13 mouse cellular contexts compared by ENCODE assay signal in genomic region chr14:24510218-24510617, GRCm38 (mm10). TPM values are rescaled to one million over a fixed set of nuclear protein-coding genes. Genes with fewer than 3 reads are reported as not detected.
A peak's percentile ranks its signal among the peaks of the same experiment; 100 is the strongest.
DNase-seq lines count a peak whose midpoint lies in the region; ATAC-seq and TF ChIP-seq lines count a peak whose summit lies in the region.
"Had no signal": no experiment of that assay in that cellular context is flagged by ENCODE, and none has a peak within 500 bp of the region (broad histone marks: within the 10 kb centered on the region; RNA-seq: fewer than 3 reads in every experiment).

No protein-coding gene starts in this region.

- no peak overlapping the region for H3K4me2 ChIP-seq in forebrain, embryonic 11.5 days (ENCODE audit: low read depth, low read length, severe bottlenecking)
- no peak overlapping the region for H3K4me2 ChIP-seq in forebrain, embryonic 14.5 days (ENCODE audit: low read length)
- H3K4me2 ChIP-seq: liver, embryonic 15.5 days; stomach, embryonic 15.5 days had no signal

- no peaks in the 10 kb centered on the region for H3K79me2 ChIP-seq in liver, adult 2 months (ENCODE audit: control insufficient read depth, insufficient read depth, low read length)

- H3K4me1 ChIP-seq in forebrain, embryonic 11.5 days (replicated peaks; ENCODE audit: control insufficient read depth, insufficient read depth, low read length), result peaks cover 11% of the 10 kb centered on the region; the same call in 1 of the 2 replicates
- peaks cover 17% of the 10 kb centered on the region for H3K4me1 ChIP-seq in forebrain, embryonic 14.5 days (ENCODE audit: control insufficient read depth, insufficient read depth, low read length)
- H3K4me1 ChIP-seq in liver, adult 2 months (ENCODE audit: control insufficient read depth, insufficient read depth, low read length), result no peaks in the 10 kb centered on the region
- peaks cover 31% of the 10 kb centered on the region for H3K4me1 ChIP-seq in E14TG2a.4 (replicated peaks; ENCODE audit: low read depth, low read length)
- H3K4me1 ChIP-seq: liver, embryonic 15.5 days had no signal

- no peak for TF ChIP-seq POLR2A in liver, adult 2 months (IDR thresholded peaks at IDR 0.05; ENCODE audit: extremely low read depth, insufficient read depth, low read length)
- no peak for TF ChIP-seq POLR2A in brain, embryonic 14.5 days (IDR thresholded peaks at IDR 0.05; ENCODE audit: borderline replicate concordance, extremely low read depth, insufficient read depth, insufficient read length, poor library complexity, severe bottlenecking)

- no peak overlapping the region for H3K4me3 ChIP-seq in forebrain, embryonic 11.5 days (ENCODE audit: low read depth, low read length)
- no peak overlapping the region for H3K4me3 ChIP-seq in forebrain, embryonic 14.5 days (ENCODE audit: low read depth, low read length)
- no peak overlapping the region for H3K4me3 ChIP-seq in liver, adult 2 months (ENCODE audit: insufficient read depth, low read depth, low read length)
- no peak overlapping the region for H3K4me3 ChIP-seq in E14TG2a.4 (replicated peaks; ENCODE audit: low read length)
- H3K4me3 ChIP-seq: liver, embryonic 15.5 days; stomach, embryonic 15.5 days had no signal

- H3K36me3 ChIP-seq in forebrain, embryonic 11.5 days (ENCODE audit: control insufficient read depth, insufficient read depth, low read length), result no peaks in the 10 kb centered on the region
- H3K36me3 ChIP-seq in forebrain, embryonic 14.5 days (ENCODE audit: control insufficient read depth, insufficient read depth, low read length), result no peaks in the 10 kb centered on the region
- H3K36me3 ChIP-seq in liver, adult 2 months (ENCODE audit: control insufficient read depth, insufficient read depth, low read length), result no peaks in the 10 kb centered on the region
- H3K36me3 ChIP-seq in E14TG2a.4 (ENCODE audit: insufficient read depth, low read length), result no peaks in the 10 kb centered on the region
- H3K36me3 ChIP-seq: liver, embryonic 15.5 days; stomach, embryonic 15.5 days had no signal

- WGBS in forebrain, embryonic 11.5 days, result 97% methylated on average over 1 of the region's 1 CpGs
- 100% methylated on average over 1 of the region's 1 CpGs for WGBS in forebrain, embryonic 14.5 days
- WGBS in liver, adult 2 months, result 98% methylated on average over 1 of the region's 1 CpGs

- H3K27ac ChIP-seq in forebrain, embryonic 11.5 days (ENCODE audit: low read depth, low read length), result no peak overlapping the region
- no peak overlapping the region for H3K27ac ChIP-seq in forebrain, embryonic 14.5 days (ENCODE audit: low read depth, low read length)
- H3K27ac ChIP-seq in liver, adult 2 months (replicated peaks; ENCODE audit: insufficient read depth, low read depth, low read length), result no peak overlapping the region
- H3K27ac ChIP-seq: liver, embryonic 15.5 days; stomach, embryonic 15.5 days had no signal

- peak; percentile 65 for DNase-seq in forebrain, embryonic 11.5 days (ENCODE audit: low spot score)
- DNase-seq in forebrain, embryonic 14.5 days (ENCODE audit: low spot score), result no peak
- no peak for DNase-seq in liver, adult 2 months (ENCODE audit: extremely low read depth, low read depth, low spot score)
- DNase-seq in liver (no peak), adipocyte (ENCODE audit: low spot score) (no peak)
- no peak for DNase-seq in brain, embryonic 14.5 days (ENCODE audit: low read depth)
- no peak for DNase-seq in embryo, embryonic 10.5 days (ENCODE audit: low spot score)
- DNase-seq: adrenal gland, postnatal 10 days; heart, postnatal 4 days; kidney, adult 11 months had no signal

- TF ChIP-seq CTCF in liver, adult 2 months (IDR thresholded peaks at IDR 0.05; ENCODE audit: low read depth, low read length), result peak; percentile 23; the same call in 1 of the 2 replicates
- TF ChIP-seq CTCF in E14TG2a.4 (conservative IDR thresholded peaks at IDR 0.05; ENCODE audit: low read length), result peak; percentile 69
- peak; percentile 39; the same call in 1 of the 2 replicates for TF ChIP-seq CTCF in brain, embryonic 14.5 days (IDR thresholded peaks at IDR 0.05; ENCODE audit: borderline replicate concordance, extremely low read depth, insufficient read depth, insufficient read length)

- no peaks in the 10 kb centered on the region for H3K27me3 ChIP-seq in forebrain, embryonic 11.5 days (ENCODE audit: control insufficient read depth, insufficient read depth, low read length)
- no peaks in the 10 kb centered on the region for H3K27me3 ChIP-seq in forebrain, embryonic 14.5 days (replicated peaks; ENCODE audit: control insufficient read depth, insufficient read depth, low read length)
- no peaks in the 10 kb centered on the region for H3K27me3 ChIP-seq in liver, adult 2 months (ENCODE audit: control insufficient read depth, insufficient read depth, low read length)
- peaks cover 27% of the 10 kb centered on the region for H3K27me3 ChIP-seq in E14TG2a.4 (ENCODE audit: insufficient read depth, low read length)
- H3K27me3 ChIP-seq: stomach, embryonic 15.5 days had no signal

- ATAC-seq in forebrain, embryonic 11.5 days (replicated peaks; ENCODE audit: low FRiP score), result no peak
- ATAC-seq in forebrain, embryonic 14.5 days, result no peak

- H3K9me3 ChIP-seq in forebrain, embryonic 11.5 days (ENCODE audit: control insufficient read depth, low read length), result peaks cover 6% of the 10 kb centered on the region; the same call in 1 of the 2 replicates
- 0 out of 2 replicates have a peak, but pooled peaks cover 4% of the 10 kb centered on the region for H3K9me3 ChIP-seq in forebrain, embryonic 14.5 days (replicated peaks; ENCODE audit: control insufficient read depth, low read length)
- H3K9me3 ChIP-seq in E14TG2a.4 (ENCODE audit: low read length), result peaks cover 6% of the 10 kb centered on the region
- H3K9me3 ChIP-seq: liver, embryonic 15.5 days; stomach, embryonic 15.5 days had no signal

- no peak overlapping the region for H3K9ac ChIP-seq in forebrain, embryonic 11.5 days (ENCODE audit: low read length)
- H3K9ac ChIP-seq in forebrain, embryonic 14.5 days (ENCODE audit: low read length), result no peak overlapping the region
- H3K9ac ChIP-seq in liver, adult 2 months (ENCODE audit: low read depth, low read length), result no peak overlapping the region
- H3K9ac ChIP-seq: liver, embryonic 15.5 days; stomach, embryonic 15.5 days had no signal

RNA-seq across cellular contexts. Expression of gene Rps24, which starts 23.3 kb away (rescaled TPM):
- polyA plus RNA-seq in forebrain, embryonic 11.5 days (2014; fragmentation: Nextera tagmentation; extraction: Ambion mirVana), result 939 and 1,035 TPM in 2 replicates
- 726 and 919 TPM in 2 replicates for polyA plus RNA-seq in forebrain, embryonic 14.5 days (2014; fragmentation: Nextera tagmentation; extraction: Ambion mirVana)
- 876 and 959 TPM in 2 replicates for total RNA-seq in liver, adult 2 months (2014; rRNA removed)
- 184 and 206 TPM in 2 replicates for polyA plus RNA-seq in liver, adult 2 months (2012; rRNA removed)
- 2,169 and 2,228 TPM in 2 replicates for polyA plus RNA-seq in brain, embryonic 14.5 days (2012; rRNA removed)

RNA-seq across cellular contexts. Expression of gene Polr3a, which starts 23.4 kb away (rescaled TPM):
- polyA plus RNA-seq in forebrain, embryonic 11.5 days (2014; fragmentation: Nextera tagmentation; extraction: Ambion mirVana), result 20.1 and 21.1 TPM in 2 replicates
- polyA plus RNA-seq in forebrain, embryonic 14.5 days (2014; fragmentation: Nextera tagmentation; extraction: Ambion mirVana), result 14.7 and 15.5 TPM in 2 replicates
- total RNA-seq in liver, adult 2 months (2014; rRNA removed), result 10.1 and 11.7 TPM in 2 replicates
- 4.0 and 5.1 TPM in 2 replicates for polyA plus RNA-seq in liver, adult 2 months (2012; rRNA removed)
- 12.4 and 16.4 TPM in 2 replicates for polyA plus RNA-seq in brain, embryonic 14.5 days (2012; rRNA removed)
